Mouse (Mus musculus): ENCODE measurements at regions not wholly inside any gene's neighbourhood (a gene's known extent, or its start where the extent isn't known, plus 50 kb on each side); places are given as distances from the start of the nearest gene placed in this dataset.
A peak's percentile ranks its signal among the peaks of the same experiment; 100 is the strongest.

GRCm38 (mm10) chr12:95937705-95938104 is 245.7 kb downstream of the Flrt2 start:
- no peak for DNase-seq

GRCm38 (mm10) chr12:95940465-95941012 is 248.5 kb downstream of the Flrt2 start:
- DNase-seq = no peak

GRCm38 (mm10) chr12:95959786-95960504 is 267.9 kb downstream of the Flrt2 start:
- no peak for DNase-seq

- no peak for DNase-seq
These were observed 268.5 kb downstream of the Flrt2 start for GRCm38 (mm10) chr12:95960505-95960871.

- no peak for DNase-seq
These were observed 270.8 kb downstream of the Flrt2 start for GRCm38 (mm10) chr12:95962817-95963216.

- DNase-seq = no peak
These were observed 296.8 kb downstream of the Flrt2 start for GRCm38 (mm10) chr12:95988669-95989288.

- no peak for DNase-seq
These were observed 302.9 kb downstream of the Flrt2 start for GRCm38 (mm10) chr12:95994963-95995362.

GRCm38 (mm10) chr12:96030180-96030579 is 338.2 kb downstream of the Flrt2 start:
- no peak for DNase-seq

GRCm38 (mm10) chr12:96075365-96075764 is 383.3 kb downstream of the Flrt2 start:
- no peak for DNase-seq

- no peak for DNase-seq
These were observed 399.0 kb downstream of the Flrt2 start for GRCm38 (mm10) chr12:96090995-96091394.

- no peak for DNase-seq
These were observed 414.2 kb downstream of the Flrt2 start for GRCm38 (mm10) chr12:96106254-96106653.

- no peak for DNase-seq
These were observed 422.8 kb downstream of the Flrt2 start for GRCm38 (mm10) chr12:96114727-96115379.

- no peak for DNase-seq
These were observed 425.5 kb downstream of the Flrt2 start for GRCm38 (mm10) chr12:96117553-96117952.

- DNase-seq = no peak
These were observed 432.3 kb downstream of the Flrt2 start for GRCm38 (mm10) chr12:96124156-96124931.

GRCm38 (mm10) chr12:96129870-96130454 is 437.9 kb downstream of the Flrt2 start:
- no peak for DNase-seq

- DNase-seq = no peak
These were observed 438.9 kb downstream of the Flrt2 start for GRCm38 (mm10) chr12:96130796-96131512.

- no peak for DNase-seq
These were observed 442.1 kb downstream of the Flrt2 start for GRCm38 (mm10) chr12:96134136-96134535.

GRCm38 (mm10) chr12:96141748-96142147 is 449.7 kb downstream of the Flrt2 start:
- peak in 1 of 2 experiments; percentile 3 for DNase-seq

GRCm38 (mm10) chr12:96154095-96154494 is 462.1 kb downstream of the Flrt2 start:
- no peak for DNase-seq

GRCm38 (mm10) chr12:96167551-96167950 is 475.5 kb downstream of the Flrt2 start:
- no peak for DNase-seq

- DNase-seq = no peak
These were observed 506.9 kb downstream of the Flrt2 start for GRCm38 (mm10) chr12:96198928-96199327.

- no peak for DNase-seq
These were observed 509.8 kb downstream of the Flrt2 start for GRCm38 (mm10) chr12:96201855-96202254.
